Mouse (Mus musculus) common myeloid progenitor, adult 5-6 weeks (primary cell): Measurements from ENCODE around the gene Ces1g. TPM values are rescaled to one million over a fixed set of nuclear protein-coding genes. Genes with fewer than 3 reads are reported as not detected.

ENCODE experiments used
- ATAC-seq: replicated peaks from 2 replicates; pipeline ENCODE4 v1.8.0; 2016; ENCODE audit warnings: low read depth, mild to moderate bottlenecking, moderate TSS enrichment, inconsistent platforms; ENCODE audit not compliant: poor library complexity, severe bottlenecking
- total RNA-seq: library from RNA; stranded (forward); fragments of 200-1000, 187-1606 nt; gene quantifications from 2 replicates; pipeline ENCODE4 v1.2.3, GENCODE M21; 2017

Ces1g gene
- not detected in 2 replicates for total RNA-seq

DNA sequence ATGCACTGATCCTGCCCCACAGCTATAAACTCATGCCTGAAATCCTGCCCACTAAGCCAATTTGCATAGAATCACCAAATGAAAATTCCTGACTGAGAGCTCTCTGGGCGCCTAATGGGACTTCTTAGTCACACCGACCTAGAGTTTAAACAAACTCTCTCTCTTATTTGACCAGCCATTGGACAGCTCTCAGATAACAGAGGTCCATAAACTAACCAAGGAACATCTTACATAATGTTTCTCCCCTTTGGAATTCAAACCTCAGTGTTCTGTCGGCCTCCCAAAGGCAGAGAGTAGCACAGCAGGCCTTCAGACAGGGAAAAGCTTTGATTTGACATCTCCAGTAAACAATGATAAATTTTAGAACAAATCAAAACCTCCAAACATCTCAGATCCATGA lies at the start of gene Ces1g:
Gene Ces1g, minus strand, starts transcription at position 102 of the 400 bp plus-strand sequence.
- no peak for ATAC-seq

- no peak for ATAC-seq
Observed at GRCm38 (mm10) chr8:93379625-93380024, 42.5 kb upstream of the Ces1g start, which contains the start of gene Ces1h. Ces1h (minus strand) TSS chr8:93379725.

DNA sequence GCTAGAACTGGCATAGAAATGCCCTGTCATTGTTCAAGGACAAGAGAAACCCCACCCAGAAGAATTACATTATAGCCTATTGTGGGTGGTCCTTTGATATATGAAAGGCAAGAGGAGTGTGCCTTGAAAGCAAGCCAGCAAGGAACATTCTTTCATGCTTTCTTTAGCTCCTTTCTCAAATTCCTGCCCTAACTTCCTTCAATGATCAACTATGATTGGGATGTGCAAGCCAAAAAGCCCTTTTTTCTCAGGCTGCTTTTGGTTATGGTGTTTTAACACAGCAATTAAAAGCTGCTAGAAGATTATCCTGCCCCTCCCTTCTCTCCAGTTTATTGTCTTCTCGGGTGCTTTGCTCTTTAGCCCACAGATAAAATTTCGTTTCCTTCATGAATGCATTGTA lies 32.4 kb upstream of the Ces1g start:
- ATAC-seq = no peak

GRCm38 (mm10) chr8:93360113-93360512 lies 23.0 kb upstream of the Ces1g start:
- ATAC-seq = no peak

DNA sequence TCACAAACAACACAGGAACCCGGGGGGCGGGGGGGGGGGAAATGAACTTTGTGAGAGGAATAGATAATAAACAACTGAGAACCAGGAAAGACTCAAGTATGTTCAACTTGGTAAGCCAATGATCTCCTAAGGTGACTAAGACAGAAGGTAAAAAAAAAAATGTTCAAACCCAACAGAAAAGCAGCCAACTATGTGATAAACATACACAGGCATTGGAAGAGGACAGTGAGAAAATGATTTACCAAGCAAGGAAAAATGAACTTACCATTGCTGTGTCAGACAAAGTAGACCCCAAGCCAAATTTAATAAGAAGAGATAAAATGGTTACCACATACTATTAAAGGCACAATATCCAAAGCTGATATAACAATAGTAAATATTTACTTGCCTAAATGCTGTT lies 2.4 kb upstream of the Ces1g start:
- no peak for ATAC-seq

DNA sequence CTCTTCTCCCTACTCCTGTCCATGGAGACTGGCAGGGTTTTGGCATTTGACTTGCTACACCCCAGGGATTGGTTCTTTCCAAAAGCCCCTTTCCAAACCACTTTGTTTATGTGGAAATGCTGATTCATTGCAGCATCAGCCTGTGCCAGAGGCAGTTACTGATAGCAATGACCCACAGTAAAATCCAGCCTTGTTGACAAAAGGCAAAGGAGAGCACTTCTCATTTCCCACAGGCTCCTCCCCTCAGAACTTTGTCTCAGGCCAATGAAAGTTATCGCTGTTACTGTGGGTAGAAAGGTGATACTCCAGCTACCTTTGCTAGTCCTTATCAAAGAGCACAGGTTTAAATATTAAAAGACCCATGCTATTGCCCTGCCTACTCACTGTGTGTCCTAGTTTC lies 4.4 kb downstream of the Ces1g start:
- 0 out of 2 replicates have a peak, but pooled peaks have one; percentile 36 for ATAC-seq

- ATAC-seq = no peak
Observed at GRCm38 (mm10) chr8:93331151-93331550, 6.0 kb downstream of the Ces1g start.

GRCm38 (mm10) chr8:93325123-93325522 lies 12.0 kb downstream of the Ces1g start:
- no peak for ATAC-seq

DNA sequence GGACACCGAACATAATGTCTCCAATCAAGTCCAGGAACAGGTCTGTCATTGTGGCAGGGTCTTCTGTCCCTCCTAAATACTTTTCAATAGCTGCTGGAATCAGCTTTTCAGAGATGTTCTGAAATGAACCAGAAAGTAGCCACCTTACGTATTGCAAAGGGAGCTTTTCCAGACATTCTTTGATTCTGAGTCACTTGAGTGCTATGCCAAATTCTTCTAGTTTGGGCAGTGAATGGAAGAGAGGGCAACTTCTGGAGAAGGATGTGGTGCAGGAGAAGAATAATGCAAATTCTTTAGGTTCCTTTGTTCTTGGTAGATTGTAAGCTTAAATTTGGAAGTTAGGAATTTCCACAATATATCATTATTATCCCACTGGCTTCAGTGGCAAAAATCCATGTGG lies 20.1 kb downstream of the Ces1g start:
- no peak for ATAC-seq

DNA sequence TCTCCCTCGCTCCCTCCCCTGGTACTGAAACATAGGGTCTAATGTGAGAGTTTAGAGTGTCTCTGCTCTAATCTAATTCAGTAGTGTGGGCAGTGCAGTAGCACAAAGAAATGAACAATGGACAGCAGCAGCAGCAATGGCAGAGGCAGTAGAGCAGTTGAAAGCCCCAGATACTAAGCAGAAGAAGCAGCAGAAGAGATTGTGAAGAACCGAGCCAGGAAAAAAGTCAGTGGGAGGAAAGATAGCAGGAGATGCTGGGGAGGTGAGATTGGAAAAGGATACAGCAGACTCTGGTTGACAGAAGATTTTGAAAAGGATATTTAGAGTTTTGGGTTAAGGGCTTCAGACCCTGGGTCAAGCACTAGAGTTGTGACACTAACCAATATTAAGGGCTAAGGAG lies 21.6 kb downstream of the Ces1g start:
- no peak for ATAC-seq

GRCm38 (mm10) chr8:93283896-93284295 lies 53.2 kb downstream of the Ces1g start:
- no peak for ATAC-seq

- no peak for ATAC-seq
Observed at GRCm38 (mm10) chr8:93282349-93282748, 54.8 kb downstream of the Ces1g start.

- no peak for ATAC-seq
Observed at GRCm38 (mm10) chr8:93279556-93279955, 57.6 kb downstream of the Ces1g start, which contains the start of gene Ces1f. Ces1f (minus strand) TSS chr8:93279747.

DNA sequence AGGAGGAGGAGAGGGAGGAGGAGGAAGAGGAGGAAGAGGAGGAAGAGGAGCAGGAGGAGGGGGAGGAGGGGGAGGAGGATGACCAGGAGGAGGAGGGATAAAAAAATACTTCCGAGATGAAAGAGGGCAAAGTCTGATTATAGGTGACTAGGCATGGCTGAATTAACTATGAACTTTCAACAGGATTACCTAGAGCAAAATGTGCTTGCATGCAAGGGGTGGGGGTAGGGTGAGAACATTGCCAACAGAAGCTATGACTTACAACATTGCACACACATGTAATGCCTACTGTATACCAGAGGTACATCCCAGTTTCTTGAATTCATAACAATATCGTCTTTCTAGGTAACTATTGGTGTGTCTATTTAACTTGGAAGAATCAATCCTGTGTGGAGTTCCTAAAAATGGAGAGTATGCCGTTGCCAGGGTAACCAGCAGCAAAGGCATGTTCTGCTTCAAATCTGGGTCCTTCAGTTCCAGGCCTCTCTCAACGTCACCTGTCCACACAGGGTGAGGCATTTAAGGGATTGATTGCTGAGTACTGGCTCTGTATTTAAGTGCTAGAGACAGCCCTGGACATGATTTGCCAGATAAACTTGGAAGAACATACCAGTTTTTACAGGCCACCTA lies 58.8 kb downstream of the Ces1g start:
- no peak for ATAC-seq

GRCm38 (mm10) chr8:93274609-93275008 lies 62.5 kb downstream of the Ces1g start:
- no peak for ATAC-seq

DNA sequence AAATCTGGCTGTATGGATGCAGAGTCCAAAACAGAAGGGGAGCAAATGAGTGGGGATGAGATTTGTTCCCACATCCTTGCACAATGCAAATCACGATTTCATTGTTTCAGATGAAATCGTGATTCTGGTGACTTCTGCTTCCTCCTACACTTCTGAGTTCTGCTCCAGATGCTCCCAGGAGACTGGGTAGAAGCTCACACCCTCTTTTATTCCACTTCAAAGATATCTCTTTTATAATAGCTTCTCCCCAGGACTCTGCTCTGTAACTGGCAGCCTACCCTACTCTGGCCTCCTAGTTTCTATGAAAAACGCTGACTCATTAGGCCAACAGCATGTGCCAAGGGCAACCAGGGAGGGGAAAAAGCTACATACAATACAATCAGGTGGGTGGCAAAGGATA lies 63.8 kb downstream of the Ces1g start:
- ATAC-seq = no peak

DNA sequence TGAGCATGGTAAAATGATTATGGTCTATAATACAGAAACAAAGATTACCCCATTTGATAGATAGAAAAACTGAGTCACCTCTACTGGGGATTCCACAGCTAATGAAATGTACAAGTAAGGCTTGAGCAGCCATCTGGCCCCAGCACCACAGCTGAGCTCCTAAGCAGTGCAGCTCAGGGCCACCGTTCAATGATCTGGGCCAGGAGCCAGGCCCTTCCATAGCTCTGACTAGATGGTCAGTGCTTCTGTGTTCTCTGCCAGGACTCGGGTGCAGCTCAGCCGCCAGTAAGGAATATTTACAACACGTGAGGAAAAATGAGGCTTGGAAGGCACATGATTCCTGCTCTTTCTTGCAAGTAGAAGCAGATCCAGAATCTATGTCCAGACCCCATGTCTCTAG lies 64.4 kb downstream of the Ces1g start:
- no peak for ATAC-seq

DNA sequence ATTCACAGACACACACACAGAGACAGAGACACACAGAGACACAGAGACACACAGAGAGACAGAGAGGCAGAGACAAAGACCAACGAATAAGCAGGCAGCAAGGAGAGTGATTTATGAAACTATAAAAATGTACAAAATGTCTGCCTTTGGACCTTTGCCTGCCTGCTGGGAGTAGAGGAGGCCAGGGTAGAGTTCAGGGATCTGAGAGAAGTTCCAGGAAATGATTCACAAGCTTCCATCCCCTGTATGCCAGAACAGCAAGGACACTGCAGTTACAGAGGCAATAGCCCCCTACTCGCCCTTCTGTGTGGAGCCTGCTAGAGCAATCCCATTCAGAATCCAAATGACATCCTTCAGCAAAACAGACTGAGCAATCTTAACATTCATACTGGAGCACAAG lies 75.7 kb downstream of the Ces1g start:
- no peak for ATAC-seq

- no peak for ATAC-seq
Observed at GRCm38 (mm10) chr8:93252400-93252925, 84.6 kb downstream of the Ces1g start.
